Mouse (Mus musculus) adrenal gland, postnatal 4 days (tissue): ENCODE measurements around the gene A930004D18Rik. TPM values are rescaled to one million over a fixed set of nuclear protein-coding genes. Genes with fewer than 3 reads are reported as not detected.
A peak's percentile ranks its signal among the peaks of the same experiment; 100 is the strongest.

Experiments
- DNase-seq, 2 experiments: peaks; one replicate each; pipeline ENCODE4 v3.0.0; 2021 to 2022; ENCODE audit warnings: low spot score in 2 of 2, mixed read lengths in 2 of 2
- long read RNA-seq, 2 experiments: library from polyadenylated mRNA; stranded (forward); transcript quantifications; one replicate each; pipeline ENCODE4 v2.0.0; 2021
- total RNA-seq, 2 experiments: library from RNA; stranded (reverse); gene quantifications; 2 replicates each; pipeline ENCODE4 v1.2.3; 2021

The A930004D18Rik gene
- 1 to 10 TPM; 3.1 to 4.7 TPM for total RNA-seq
- long read RNA-seq, experiment 1, partial matches to known transcripts, result 0 of 4 reads
- long read RNA-seq, experiment 1, other reads (novel, unspliced or antisense), result 4 of 4 reads
- long read RNA-seq, experiment 2, transcript A930004D18Rik-202 (2 exons, 363 nt), result major isoform, 6 of 9 reads
- long read RNA-seq, experiment 2, partial matches to known transcripts, result 0 of 9 reads
- long read RNA-seq, experiment 2, other reads (novel, unspliced or antisense), result 3 of 9 reads

- DNase-seq, result no peak
These were observed at the start of gene A930004D18Rik for GRCm38 (mm10) chr2:18037491-18037890. Gene A930004D18Rik, minus strand, starts transcription at chr2:18037737.

- DNase-seq, result no peak
These were observed 42.8 kb upstream of the A930004D18Rik start for GRCm38 (mm10) chr2:18080182-18080860.

DNA sequence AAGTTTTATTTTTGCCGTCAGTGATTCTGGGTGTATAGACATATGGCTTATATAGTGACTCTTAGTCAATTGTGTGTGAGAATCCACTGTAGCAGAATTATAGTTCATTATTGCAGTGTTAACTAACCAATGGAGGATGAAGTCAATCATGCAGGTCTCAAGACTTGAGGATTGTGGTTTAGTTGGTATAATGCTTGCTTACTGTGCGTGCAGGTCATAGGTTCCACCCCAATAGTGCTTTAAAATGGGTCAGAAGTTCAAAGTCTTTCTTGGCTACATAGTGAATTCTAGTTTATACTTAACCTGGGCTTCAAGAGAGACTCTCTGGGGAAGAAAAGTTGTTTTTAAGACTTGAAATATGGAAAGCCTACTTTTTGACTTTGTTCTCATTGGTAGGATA is 34.4 kb upstream of the A930004D18Rik start:
- DNase-seq, result no peak

- no peak for DNase-seq
These were observed 30.7 kb upstream of the A930004D18Rik start for GRCm38 (mm10) chr2:18068071-18068796.

GRCm38 (mm10) chr2:18066436-18066835 is 28.9 kb upstream of the A930004D18Rik start:
- no peak for DNase-seq

DNA sequence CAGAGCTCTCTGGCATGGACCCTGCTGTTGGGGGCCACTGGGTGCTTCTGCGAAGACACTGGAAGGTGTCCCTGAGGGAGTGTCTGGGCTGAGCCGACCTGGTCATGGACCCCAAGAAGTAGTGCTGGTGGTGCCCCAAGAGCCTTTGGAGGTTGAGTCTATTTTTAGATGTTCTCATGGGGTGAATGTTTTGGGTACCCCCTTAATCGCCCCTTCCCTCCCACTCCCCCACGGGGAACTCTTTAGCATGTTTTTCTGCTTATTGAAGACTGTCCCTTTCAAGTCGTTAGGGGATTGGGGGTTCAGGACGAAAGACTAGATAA is 28.1 kb upstream of the A930004D18Rik start:
- DNase-seq, result no peak

- DNase-seq, result peak; percentile 51 to 61
These were observed 27.6 kb upstream of the A930004D18Rik start for GRCm38 (mm10) chr2:18064941-18065707.

DNA sequence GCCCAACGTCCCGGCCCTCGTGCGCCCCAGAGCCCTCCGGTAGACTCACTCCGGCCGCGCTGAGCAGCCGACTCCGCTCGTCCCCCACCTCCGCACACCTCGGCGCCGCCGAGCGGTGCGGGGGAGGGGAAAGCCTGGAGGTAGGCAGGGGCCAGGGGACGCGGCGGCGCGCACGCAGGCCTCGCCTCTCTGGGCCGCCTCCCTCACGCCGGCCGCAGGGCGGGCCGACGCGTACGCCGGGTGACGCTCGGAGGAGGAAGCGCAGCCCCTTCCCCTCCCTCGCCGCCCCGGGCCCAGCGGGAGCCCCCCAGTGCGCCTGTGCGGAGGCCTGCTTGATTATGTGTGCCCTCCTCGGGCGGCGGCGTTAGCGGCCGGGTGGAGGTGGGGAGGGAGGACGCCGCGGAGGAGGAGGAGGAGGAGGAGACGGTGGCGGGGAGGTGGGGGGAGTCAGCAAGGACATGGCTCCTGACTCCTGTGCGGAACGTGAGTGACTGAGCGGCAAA is 26.9 kb upstream of the A930004D18Rik start:
- peak; percentile 76 to 84 for DNase-seq

GRCm38 (mm10) chr2:18063763-18064251 is 26.3 kb upstream of the A930004D18Rik start:
- DNase-seq, result no peak

GRCm38 (mm10) chr2:18060396-18060795 is 22.9 kb upstream of the A930004D18Rik start:
- DNase-seq, result no peak

DNA sequence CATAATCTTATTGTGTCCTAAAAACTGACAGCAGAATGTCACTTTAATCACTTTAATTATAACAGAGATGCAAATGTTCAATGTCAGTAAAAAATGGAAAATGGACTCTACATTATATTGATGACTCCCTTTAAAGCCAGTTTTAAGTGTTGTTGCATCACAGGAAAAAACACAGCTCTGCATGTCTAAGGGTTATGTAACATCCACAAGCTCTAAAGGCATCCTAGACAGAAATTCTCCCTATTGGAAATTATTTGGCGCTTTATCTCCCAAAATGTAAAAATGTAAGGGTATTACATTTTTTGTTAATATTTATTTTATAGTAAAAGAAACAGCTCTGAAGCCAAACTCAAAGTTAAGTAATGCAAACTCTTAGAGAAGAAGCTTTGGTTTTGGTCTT is 22.4 kb upstream of the A930004D18Rik start:
- DNase-seq, result no peak

DNA sequence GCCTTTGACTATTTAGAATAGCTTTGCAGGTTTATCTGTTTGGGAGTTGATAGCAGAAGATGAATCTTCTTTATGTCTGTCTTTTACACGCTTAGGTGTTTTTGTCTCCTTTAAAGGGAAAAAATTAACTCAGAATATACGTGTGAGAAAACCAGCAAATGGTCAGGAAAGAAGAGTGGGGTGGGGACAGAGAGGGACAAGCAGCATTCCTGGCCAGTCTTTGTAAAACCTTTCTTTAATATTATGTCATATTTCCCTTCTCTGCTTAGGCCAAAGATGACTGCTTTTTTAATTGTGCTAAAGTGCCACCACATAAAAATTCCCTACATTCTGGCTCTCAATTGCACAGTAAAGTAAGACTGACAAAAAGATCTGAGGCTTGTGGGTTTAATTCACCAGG is 21.5 kb upstream of the A930004D18Rik start:
- DNase-seq, result no peak

- no peak for DNase-seq
These were observed 20.7 kb upstream of the A930004D18Rik start for GRCm38 (mm10) chr2:18058146-18058708.

DNA sequence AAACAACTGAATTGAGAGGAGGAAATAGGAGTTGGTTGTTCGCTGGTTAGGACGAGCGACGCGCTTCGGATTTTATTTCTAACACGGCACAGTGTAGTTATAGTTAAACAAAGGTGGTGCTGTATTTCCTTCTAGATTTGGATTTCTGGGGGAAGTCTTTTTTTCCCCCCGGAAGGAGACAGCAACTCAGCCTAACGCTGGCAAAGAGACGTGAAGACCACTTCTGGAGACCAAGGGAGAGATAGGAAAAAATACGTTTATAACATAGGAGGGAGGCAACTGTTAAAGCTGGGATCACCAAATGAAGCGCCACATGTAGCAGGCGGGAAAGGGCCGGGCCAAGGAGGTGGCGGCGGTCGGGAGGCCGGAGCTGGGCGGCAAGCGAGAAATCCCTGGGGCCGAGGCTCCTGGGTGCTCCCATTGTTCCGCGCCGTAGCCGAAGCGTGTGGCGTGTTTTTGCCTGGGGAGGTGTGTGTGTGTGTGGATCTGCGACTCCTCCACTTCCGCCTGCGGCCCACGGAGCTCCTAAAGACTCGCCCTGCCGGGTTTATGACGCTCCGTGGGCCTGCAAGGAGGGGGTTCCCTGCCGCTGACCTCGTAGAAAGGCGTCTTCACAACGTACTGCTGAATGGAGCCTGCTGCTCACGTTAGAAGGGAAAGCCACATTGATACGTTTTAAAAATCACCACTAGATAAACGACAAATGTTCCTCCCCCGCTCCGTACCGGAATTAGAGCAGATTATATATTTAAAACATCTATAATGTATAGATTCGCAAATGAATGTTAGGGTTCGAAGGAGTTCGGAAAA is 20.0 kb upstream of the A930004D18Rik start:
- no peak for DNase-seq

DNA sequence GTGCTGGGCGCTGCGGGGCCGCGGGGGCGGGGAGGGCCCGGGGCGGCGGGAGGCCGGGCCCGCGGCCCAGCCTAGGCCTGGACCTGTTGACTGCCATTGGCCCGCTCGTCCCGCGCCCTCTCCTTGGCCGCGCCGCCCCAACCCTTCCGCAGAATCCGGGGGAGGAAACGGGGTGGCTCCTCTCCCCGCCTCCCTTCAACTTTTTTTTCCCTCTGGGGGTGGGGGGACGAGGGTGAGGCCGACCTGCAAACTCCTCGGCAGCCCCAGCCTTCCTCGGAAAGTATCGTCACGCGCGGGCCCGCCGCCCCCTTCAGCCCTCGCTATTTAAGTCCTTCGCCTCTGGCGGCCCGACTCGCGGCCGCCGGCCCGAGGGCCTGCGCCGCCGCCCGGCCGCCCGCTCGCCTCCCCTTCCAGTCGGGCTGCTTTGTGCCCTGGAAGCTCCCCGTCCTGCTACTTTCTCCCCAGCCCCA is 19.3 kb upstream of the A930004D18Rik start:
- peak; percentile 85 to 94 for DNase-seq

DNA sequence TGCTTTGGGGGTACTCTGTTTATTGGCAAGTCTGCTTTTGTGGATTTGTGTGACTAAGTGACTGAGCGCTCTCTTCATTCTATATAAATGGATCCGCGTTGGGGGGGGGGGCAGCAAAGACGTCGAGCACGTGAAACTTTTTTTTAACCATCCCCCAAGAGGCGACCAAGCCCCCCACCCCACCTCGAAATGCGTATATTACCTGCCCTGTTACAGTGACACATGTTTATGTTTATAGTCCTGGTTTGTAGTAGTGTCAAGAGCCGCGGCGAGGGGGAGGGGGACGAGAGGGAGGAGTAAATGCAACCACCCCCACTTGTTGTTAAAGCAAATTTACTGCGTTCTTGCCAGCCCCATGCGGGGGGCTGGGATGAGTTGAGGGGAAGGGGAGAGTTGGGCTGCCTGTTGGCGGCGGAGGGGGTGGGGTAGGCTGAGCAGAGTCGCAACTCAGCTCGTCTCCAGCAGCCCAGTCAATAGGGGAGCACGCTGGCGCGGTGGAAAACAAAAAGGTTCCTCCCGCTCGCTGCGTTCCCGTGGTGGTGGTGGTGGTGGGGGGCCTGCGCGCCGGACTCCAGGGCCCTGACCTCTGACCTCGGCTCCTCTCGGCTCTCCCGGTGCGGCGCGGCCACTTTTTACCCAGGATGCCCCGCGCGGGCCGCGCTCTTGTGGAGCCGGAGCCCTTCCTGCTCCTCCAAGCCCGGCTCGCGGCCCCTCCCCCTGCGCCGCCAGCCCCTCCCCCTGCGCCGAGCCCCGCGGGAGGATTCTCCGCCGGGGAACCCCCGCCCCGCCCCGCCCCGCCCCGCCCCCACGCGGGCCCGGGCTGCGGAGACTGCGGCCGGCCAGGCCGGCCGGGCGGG is 18.6 kb upstream of the A930004D18Rik start:
- DNase-seq, result peak; percentile 92 to 94

DNA sequence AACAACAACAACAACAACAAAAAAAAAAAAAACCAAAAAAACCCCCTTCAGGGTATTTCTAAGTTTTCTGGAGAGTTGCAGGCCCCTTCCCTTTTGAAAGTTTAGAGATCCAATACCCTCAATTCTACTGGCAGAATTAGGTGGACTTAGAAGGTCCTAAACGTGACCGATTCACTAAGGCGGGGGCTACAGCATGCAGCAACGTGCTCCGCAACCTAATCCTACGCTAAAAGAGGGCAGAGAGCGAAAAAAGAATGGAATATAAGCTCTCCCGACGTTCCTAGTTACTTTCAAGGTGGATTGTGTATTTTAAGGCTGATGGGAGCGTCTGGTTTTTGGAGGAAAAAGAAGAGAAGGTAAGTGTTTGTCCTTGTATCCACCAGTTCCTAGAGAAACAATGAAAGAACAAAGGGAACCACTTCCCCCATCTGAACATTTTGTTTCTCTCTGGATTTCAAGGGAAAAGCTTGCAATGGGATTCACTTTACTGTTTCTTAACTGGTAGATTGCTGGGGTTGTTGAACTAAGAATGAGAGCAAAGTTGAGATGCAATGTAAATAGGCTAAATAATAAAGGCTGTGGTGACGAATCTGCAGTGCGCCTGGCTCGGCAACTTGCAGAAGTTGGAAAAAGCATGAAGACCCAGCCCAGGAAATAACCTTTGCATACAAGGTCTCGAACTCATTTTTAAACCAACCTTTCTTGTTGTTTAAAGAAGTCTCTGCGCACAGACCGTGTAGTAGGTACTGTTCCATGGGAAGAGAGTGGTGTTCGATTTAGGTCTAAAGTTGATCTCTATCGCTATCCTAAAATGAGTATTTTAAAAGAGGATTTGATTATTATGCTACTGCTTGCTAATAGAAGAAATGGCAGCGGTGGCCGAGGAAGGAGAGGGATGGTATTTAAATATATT is 17.7 kb upstream of the A930004D18Rik start, which contains the start of gene Mllt10:
Mllt10 (plus strand) TSS at position 222 of the 913 bp plus-strand sequence.
- DNase-seq, result no peak
